Mouse (Mus musculus): Measurements from ENCODE around the gene Gm28047. TPM values are rescaled to one million over a fixed set of nuclear protein-coding genes. Genes with fewer than 3 reads are reported as not detected.

Gm28047 gene
- polyA plus RNA-seq, 1 experiment from 2014 or later: not detected

- DNase-seq (ENCODE audit: low spot score): no peak
Measured at GRCm38 (mm10) chr15:102501084-102501814, 123.6 kb downstream of the Gm28047 start.

- no peak for DNase-seq (ENCODE audit: low spot score)
Measured at GRCm38 (mm10) chr15:102500479-102500878, 124.4 kb downstream of the Gm28047 start.

- DNase-seq (ENCODE audit: low spot score): no peak
Measured at GRCm38 (mm10) chr15:102499851-102500250, 125.0 kb downstream of the Gm28047 start.

GRCm38 (mm10) chr15:102499370-102499769 lies 125.5 kb downstream of the Gm28047 start:
- no peak for DNase-seq (ENCODE audit: low spot score)

- no peak for DNase-seq (ENCODE audit: low spot score)
Measured at GRCm38 (mm10) chr15:102498322-102498721, 126.5 kb downstream of the Gm28047 start.

GRCm38 (mm10) chr15:102487664-102488063 lies 137.2 kb downstream of the Gm28047 start:
- DNase-seq (ENCODE audit: low spot score): no peak

- DNase-seq (ENCODE audit: low spot score): no peak
Measured at GRCm38 (mm10) chr15:102485853-102486252, 139.0 kb downstream of the Gm28047 start.

GRCm38 (mm10) chr15:102483136-102483535 lies 141.7 kb downstream of the Gm28047 start:
- no peak for DNase-seq (ENCODE audit: low spot score)

- no peak for DNase-seq (ENCODE audit: low spot score)
Measured at GRCm38 (mm10) chr15:102474520-102474919, 150.3 kb downstream of the Gm28047 start.

MicroRNA genes within 50 kb of the gene (microRNA counts, 519-probe panel; counts per million panel counts)
- 473 counts per million, percentile 71 among the panel's probes with 10 or more counts for microRNA mmu-miR-688

Small RNA genes lying within 50 kb of the gene (microRNA-seq; reads per million reads assigned to microRNA genes)
- gene Mir688 (ENCODE audit: borderline number of aligned reads): not detected

Other genes starting within 250 kb of the Gm28047 start
- gene Sp1, start 218.9 kb downstream of the Gm28047 start, polyA plus RNA-seq (2015; fragmentation: Nextera tagmentation; extraction: Ambion mirVana): 9.7 and 10.9 TPM in 2 replicates
- 1.8 and 2.1 TPM in 2 replicates for gene Amhr2, start 179.7 kb downstream of the Gm28047 start, polyA plus RNA-seq (2015; fragmentation: Nextera tagmentation; extraction: Ambion mirVana)
- gene Prr13, start 166.0 kb downstream of the Gm28047 start, polyA plus RNA-seq (2015; fragmentation: Nextera tagmentation; extraction: Ambion mirVana): 88.9 and 90.3 TPM in 2 replicates
- gene Pcbp2, start 154.5 kb downstream of the Gm28047 start, polyA plus RNA-seq (2015; fragmentation: Nextera tagmentation; extraction: Ambion mirVana): 263 and 265 TPM in 2 replicates
- gene Gm10337, start 121.3 kb downstream of the Gm28047 start, polyA plus RNA-seq (2015; fragmentation: Nextera tagmentation; extraction: Ambion mirVana): 2.0 TPM in 1 of 2 replicates, not detected in the other
- 4.1 and 4.2 TPM in 2 replicates for gene Map3k12, start 108.0 kb downstream of the Gm28047 start, polyA plus RNA-seq (2015; fragmentation: Nextera tagmentation; extraction: Ambion mirVana)
- gene Tarbp2, start 106.9 kb downstream of the Gm28047 start, polyA plus RNA-seq (2015; fragmentation: Nextera tagmentation; extraction: Ambion mirVana): 65.5 and 66.3 TPM in 2 replicates
- gene Npff, start 100.1 kb downstream of the Gm28047 start, polyA plus RNA-seq (2015; fragmentation: Nextera tagmentation; extraction: Ambion mirVana): 2.1 and 3.9 TPM in 2 replicates
- gene Atf7, start 397 bp upstream of the Gm28047 start, polyA plus RNA-seq (2015; fragmentation: Nextera tagmentation; extraction: Ambion mirVana): 18.1 and 21.8 TPM in 2 replicates
- gene Atp5g2, start 47.3 kb upstream of the Gm28047 start, polyA plus RNA-seq (2015; fragmentation: Nextera tagmentation; extraction: Ambion mirVana): 76.9 and 85.0 TPM in 2 replicates
- gene Calcoco1, start 97.1 kb upstream of the Gm28047 start, polyA plus RNA-seq (2015; fragmentation: Nextera tagmentation; extraction: Ambion mirVana): 55.9 and 58.4 TPM in 2 replicates